Mouse (Mus musculus) heart, postnatal 36 days (tissue): ENCODE results near the gene Map3k14. TPM values are rescaled to one million over a fixed set of nuclear protein-coding genes. Genes with fewer than 3 reads are reported as not detected.
"Not testable (repeated sequence)": the region's sequence is repeated elsewhere in the genome, so short reads cannot be mapped to it uniquely, and the experiment has no call there.

Experiments
- DNase-seq, 2 experiments: peaks; one replicate each; pipeline ENCODE4 v3.0.0; 2021 to 2022
- intact Hi-C: fragments of 180-260 bp; cut with DNase I; formaldehyde crosslinking; loops from one replicate; pipeline ENCODE4 v1.15.1; 2025
- total RNA-seq, 2 experiments: library from RNA; stranded (reverse); gene quantifications; 2 replicates each; pipeline ENCODE4 v1.2.3; 2021

The Map3k14 gene
- total RNA-seq, 2 experiments from 2014 or later, result 3.3 to 3.8 TPM

DNA sequence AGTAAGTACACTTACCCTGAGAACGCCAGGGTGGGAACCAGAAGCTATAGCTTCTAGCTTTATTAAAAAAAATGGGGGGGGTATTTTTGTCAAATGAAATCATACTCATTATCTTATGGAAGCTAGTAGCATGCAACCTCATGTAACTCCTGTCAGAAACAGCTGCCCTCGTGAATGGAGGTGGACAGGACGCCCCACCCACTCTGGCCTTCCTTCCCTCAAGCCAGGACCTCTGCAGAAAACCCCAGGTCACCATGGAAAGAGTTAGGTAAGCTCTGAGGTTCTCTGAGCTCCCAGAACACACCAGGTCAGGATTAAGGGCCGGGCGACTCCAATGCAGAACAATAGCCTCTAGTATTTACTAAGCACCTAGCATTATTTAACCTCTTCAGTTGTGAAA, 18.4 kb downstream of the Map3k14 start:
- DNase-seq, result no peak
- intact Hi-C loops, result no loop called here

DNA sequence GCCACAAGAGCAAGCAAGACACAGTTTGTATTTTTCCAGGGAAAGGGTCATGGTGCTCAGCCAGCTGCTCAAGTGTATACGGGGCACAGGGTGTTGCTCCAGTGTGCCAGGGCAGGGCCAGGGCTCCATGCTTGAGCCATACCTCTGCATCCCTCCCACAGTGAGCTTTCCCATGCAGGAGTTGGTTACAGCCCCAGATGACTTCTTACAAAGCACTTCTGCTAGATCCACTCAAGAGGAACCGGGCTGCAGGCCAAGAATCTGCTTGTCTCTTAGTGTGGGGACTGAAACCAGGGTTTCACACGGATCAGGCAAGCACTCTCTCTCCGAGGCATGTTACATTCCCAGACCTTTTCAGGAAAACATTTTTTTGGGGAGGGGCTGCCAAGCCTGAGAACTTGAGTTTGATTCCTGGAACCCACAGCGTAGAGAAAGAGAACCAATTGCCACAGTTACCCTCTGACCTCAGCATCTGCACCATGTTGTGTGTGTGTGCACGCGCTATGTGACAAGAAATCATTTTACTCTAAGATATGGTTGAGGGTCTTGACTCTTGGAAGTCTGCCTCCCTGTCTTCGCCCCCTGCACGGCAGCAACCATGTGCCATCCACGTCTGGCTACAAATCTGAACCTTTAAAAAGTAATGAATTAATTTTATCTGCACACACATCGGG, 19.6 kb downstream of the Map3k14 start:
- peak; percentile 81 for DNase-seq
- intact Hi-C loops, result loop anchor here (2.0 kb wide), 1 partner anchor 19 kb away; the partner anchor contains the start of gene Map3k14

DNA sequence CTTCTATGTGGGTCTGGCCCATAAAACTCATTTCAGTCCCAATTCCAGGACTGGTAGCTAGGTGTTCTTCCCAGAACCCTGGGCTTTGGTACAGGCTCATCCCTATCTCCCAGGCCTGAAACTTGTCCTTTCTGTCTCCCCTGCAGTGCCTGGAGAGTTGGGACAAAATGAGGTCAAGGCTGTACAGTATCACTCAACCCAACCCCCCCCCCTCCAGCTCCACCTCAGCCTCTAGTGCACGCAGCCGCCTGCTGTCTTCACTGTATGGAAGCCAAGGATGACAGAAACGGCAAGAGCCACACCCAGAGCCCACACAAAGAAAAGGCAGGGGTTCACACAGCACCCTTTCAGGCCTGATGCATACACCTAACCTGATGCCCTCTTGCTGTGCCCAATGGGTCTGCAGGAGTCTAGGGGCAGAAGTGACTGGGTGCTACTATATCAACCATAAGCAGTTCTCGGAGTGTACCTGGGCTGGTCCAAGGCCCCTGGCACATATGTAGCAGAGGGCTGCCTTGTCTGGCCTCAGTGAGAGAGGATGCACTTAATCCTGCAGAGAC, 20.5 kb downstream of the Map3k14 start:
- no peak for DNase-seq
- intact Hi-C loops, result loop anchor here (2.0 kb wide), 1 partner anchor 20 kb away; the partner anchor contains the start of gene Map3k14

DNA sequence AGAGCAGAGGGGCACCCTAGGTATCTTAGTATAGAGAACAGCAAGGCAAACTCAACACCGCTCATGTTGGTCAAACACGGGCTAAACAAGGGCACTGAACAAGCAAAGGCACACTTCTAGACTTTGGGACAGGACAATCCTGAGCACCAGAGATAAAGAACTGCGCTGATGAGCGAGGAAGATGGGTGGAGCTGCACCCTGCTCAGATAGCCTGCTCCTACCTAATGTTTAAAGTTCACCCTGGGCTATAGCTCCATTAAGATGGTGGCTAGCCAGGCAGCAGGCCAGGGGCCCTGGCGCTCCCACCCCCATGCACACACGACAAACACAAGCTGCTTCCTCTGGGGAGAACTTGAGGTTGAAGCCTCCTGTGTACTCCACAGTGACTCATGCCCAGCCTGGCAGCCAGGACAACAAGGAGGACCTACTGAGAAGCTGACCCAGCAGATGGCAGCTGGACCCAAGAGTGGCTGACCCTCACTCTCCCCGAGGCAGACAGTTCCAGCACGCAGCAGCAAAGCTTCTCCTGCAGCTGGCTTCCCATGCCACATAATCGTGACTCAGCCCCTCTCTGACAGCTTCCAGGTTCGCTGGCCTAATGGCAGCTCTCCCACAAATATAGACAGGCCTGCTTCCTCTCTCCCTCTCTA, 21.1 kb downstream of the Map3k14 start:
- intact Hi-C loops, result loop anchor here (2.0 kb wide), 1 partner anchor 21 kb away; the partner anchor contains the start of gene Map3k14
- DNase-seq, result peak; percentile 57 to 62

DNA sequence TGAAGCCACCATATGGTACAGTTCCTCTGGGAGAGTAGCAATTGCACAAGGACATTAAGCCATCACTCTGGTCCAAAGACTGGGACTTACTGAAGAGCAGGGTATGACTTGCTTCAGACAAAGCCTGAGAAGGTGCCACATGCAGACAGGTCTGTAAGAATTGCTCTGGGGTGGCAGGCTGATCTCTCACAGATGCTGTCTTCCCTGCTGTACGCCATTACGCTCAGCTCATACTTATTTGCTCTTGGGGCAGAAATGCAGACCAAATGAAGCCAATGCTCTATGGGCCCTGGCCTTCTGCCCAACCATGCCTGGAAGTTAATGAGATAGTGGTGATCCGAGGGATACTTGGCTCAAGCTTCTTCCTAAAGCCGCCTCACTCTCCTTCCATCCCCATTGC, 22.4 kb downstream of the Map3k14 start:
- DNase-seq, result no peak
- intact Hi-C loops, result no loop called here

DNA sequence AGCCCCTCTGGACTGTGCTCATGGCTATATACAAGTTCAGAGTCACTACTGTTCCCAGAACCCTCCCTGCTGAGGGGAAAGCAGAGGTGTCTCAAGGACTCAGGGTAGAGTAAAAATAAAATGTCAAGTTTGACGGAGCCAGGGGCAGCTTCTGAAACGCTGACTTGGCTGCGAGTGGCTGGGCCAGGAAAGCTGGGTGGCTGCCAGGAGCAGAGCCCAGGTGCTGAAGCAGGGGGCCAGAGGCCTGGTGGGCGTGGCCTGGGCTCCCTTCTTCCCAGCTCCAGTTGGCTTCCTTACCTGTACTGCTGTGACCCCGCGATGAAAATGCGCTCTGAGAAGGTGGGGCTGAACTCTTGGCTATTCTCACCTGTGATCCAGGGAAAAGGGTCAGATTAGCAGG, 26.5 kb downstream of the Map3k14 start:
- intact Hi-C loops, result no loop called here
- no peak for DNase-seq

DNA sequence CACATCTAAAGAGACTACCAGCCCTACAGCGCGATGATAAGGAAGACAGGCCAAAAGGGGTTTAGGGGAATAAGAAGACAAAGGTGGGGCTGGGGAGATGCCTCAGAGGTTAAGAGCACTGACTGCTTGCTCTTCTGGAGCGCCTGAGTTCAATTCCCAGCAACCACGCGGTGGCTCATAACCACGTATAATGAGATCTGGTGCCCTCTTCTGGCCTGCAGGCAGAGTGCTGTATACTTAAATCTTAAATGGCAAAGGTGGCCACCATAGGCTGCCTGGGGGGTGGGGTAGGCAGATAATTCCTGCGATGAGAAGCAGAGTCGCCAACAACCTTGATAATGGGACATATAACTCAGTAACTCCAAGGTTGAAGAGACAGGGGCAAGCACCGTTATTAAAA, 29.5 kb downstream of the Map3k14 start:
- intact Hi-C loops, result no loop called here
- DNase-seq, result no peak

DNA sequence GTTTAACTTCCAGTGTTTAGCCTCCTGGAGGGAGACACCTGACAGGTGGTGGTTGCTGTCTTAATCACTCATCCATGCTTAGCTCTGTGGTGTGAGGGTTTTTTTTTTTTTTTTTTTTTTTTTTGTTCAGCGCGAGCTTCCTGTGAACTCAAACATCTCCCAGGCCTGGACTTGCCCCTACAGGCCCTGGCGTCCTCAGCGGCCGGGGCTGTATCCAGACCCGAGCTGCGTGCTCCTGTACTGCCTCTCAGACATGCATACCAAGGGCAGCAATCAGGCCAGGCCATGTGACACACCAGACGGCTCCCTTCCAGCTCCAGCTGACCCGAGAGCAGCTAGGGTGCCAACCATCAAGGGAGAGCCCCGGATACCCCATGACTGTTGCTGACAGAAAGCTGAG, 30.4 kb downstream of the Map3k14 start:
- intact Hi-C loops, result no loop called here
- DNase-seq, result no peak

DNA sequence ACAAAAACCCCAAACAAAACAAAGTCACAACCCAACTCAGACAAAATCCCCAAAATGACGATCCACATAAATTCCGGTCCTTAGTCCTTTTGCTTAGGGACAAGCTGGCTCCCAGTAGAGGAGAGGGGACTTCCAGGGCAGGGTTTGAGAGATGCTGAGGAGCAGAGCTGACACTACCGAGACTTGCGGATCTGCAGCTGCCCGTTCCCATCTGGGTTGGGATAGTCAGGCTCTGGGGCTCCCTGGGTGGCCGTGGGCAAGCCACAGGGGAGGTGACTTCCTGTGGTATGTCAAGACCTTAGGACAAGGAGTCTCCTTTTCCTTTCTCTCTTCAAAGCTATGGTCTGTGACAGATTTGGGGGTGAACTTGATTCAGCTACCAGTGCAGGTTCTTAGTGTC, 30.8 kb downstream of the Map3k14 start:
- intact Hi-C loops, result no loop called here
- no peak for DNase-seq

DNA sequence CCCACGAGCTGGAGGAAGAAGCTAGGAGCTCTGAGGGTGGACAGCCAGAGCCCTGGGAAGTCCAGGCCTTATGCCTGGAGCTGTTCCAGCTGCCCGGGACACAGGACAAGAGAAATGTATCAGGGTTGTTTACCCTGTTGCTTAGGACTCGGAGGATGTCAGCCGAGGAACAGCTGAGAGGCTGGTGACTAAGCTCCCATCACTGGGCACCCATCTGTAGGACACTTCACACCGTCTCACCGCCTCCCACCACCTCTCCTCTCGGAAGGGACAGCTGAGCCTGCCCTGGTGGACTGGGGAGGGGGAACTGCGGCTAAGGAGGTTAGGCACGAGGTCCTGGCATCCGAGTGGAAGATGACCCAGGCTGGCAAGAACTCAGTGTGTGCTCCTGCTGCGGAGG, 31.6 kb downstream of the Map3k14 start:
- no peak for DNase-seq
- intact Hi-C loops, result no loop called here

DNA sequence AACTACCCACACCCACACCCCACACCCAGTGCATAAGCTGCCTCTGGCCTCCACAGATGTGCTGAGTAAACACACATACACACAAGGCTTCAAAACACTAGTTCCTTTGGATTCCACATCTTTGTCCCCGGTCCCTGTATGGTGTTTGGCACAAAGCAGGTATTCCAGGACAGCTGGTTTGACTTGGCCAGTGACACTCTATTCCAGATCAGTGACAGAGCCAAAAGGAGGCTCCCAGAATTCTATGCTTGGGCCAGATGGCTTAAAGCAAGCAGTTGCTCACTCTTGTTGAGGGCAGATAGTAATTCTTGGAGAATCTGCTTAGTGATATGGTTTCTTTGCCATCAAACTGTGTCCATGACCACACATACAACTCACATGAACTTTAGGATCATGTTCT, 32.8 kb downstream of the Map3k14 start:
- DNase-seq, result no peak
- intact Hi-C loops, result no loop called here

DNA sequence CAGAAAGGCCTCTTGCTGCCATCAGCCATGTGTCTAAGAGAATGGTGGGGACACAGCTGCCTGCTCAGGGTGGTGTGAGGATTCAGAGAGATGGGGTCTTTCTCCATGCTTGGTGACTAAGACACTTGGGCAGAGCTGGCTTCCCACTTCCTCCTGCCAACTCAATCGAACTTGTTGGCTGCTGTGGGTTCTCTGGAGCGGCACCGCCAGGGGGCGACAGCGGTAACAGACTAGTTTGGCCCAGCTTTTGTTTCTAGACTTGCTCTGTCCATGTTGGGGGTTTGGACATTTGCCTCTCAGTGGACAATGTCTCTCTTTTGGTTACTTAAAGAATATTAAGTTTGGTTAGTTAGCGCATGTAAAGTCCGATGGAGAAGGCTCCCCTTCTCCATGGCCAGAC, 34.3 kb downstream of the Map3k14 start:
- intact Hi-C loops, result loop anchor here (1.0 to 2.0 kb wide), 3 partner anchors 39 to 92 kb away; no protein-coding TSS in a partner anchor
- peak; percentile 84 to 92 for DNase-seq

DNA sequence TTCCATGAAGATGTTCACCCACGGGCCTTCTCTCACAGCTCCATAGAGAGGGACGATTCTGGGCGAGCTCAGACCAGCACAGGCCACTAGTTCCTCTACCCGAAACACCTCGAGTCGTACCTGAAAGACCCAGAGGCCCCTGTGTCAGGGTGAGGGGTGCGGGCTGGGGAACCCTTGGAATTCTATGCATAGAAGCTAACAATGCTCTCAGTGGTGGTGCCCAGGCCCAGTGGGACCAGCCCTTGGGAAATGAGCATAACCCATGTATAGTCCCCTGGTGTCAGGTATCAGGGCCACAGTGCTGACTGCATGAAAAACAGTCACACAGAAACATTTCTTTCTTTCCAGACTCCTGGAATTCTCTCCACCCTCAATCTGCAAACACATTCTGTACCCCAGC, 35.9 kb downstream of the Map3k14 start:
- DNase-seq, result no peak
- intact Hi-C loops, result no loop called here

DNA sequence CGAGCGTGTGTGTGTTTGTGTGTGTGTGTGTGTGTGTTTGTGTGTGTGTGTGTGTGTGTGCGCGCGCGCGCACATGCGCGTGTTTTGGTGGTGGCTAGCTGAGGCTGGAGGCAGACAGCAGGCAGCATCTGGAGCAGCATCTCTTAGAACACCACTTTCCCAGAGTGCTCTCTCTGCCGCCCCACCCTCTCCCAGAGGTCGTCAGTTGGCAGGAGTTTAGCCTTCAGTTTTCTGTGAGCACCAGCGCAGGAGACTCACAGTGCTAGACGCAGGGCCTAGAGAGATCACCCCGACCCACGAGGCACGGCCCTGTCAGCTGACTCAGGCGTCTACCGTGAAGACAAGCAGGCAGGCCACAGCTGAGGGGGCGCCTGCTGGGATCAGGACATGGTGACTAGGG, 36.6 kb downstream of the Map3k14 start:
- DNase-seq, result peak in 1 of 2 experiments; percentile 43
- intact Hi-C loops, result no loop called here

DNA sequence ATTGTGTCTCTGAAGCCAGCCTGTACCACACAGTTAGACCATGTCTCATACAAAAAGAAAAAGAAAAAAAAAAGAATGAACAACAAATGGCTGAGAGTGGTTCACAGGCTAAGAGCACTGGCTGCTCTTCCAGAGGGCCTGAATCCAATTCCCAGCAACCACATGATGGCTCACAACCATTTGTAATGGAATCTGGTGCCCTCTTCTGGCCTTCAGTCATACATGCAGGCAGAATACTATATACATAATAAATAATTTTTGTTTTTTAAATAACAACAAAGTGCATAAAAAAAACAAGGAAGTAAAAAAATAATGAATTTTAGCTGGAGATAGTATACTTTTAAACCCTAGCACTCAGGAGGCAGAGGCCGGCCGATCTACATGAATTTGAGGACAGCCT, 37.7 kb downstream of the Map3k14 start:
- no peak for DNase-seq
- intact Hi-C loops, result loop anchor here (5.0 kb wide), 1 partner anchor 42 kb away; no protein-coding TSS in a partner anchor

DNA sequence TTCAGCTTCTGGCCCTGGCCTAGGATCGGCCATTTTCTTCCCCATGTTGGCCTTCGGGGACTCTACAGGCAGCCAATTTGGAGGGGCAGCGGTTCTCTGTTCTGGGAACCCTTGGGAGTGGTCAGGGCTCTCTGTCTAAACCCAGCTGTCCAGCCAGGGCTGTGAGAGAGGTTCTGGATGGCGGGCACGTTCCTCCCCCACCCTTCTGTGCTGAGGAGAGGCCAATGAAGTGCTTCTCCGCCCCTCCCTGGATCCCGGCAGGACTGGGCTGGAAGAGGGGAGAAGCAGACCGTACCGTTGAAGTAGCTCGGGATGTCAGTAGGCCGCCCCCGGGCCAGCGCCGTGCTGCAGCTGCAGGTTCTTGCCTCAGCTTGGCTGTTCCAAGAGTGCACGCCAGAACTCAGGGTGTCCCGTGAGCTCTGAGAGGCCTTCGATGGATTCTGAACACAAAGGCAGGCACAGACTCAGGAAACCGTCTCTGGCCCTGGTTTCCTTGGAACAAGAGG, 43.3 kb downstream of the Map3k14 start:
- peak; percentile 47 to 52 for DNase-seq
- intact Hi-C loops, result no loop called here

DNA sequence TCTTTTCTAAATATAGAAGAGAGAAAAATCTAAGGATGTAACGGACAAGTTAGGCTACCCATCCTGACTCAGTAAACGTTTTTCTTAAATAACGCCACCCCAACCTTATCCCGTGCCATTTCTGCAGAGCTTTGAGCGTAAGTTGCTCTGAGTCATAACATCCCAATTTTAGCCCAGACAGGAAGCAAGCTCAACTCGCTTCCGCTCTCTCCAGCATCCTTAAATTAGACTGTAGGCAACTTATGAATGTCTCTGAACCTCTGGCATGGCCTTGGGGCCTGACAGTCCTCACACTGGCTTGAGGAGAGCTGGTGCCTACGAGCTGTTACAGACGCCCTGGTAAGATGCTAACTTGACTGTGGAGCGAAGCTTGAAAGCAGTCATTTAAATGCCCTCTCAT, 43.8 kb downstream of the Map3k14 start:
- peak in 1 of 2 experiments; percentile 49 for DNase-seq

DNA sequence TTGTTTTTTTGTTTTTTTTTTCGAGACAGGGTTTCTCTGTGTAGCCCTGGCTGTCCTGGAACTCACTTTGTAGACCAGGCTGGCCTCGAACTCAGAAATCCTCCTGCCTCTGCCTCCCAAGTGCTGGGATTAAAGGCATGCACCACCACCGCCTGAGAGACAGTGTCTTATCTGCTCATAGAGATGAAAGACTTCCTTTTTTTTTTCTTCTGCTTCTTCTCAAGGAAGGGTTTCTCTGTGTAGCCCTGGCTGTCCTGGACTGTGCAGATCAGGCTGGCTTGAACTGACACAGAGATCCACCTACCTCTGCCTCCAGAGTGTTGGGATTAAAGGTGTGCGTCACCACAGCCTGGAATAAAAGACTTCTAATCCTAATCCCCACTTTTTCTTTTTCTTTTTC, 44.6 kb downstream of the Map3k14 start:
- DNase-seq, intact Hi-C loops: not testable (repeated sequence)

More for the DNA sequence above, 43.8 kb downstream of the Map3k14 start:
- intact Hi-C loops, result no loop called here

DNA sequence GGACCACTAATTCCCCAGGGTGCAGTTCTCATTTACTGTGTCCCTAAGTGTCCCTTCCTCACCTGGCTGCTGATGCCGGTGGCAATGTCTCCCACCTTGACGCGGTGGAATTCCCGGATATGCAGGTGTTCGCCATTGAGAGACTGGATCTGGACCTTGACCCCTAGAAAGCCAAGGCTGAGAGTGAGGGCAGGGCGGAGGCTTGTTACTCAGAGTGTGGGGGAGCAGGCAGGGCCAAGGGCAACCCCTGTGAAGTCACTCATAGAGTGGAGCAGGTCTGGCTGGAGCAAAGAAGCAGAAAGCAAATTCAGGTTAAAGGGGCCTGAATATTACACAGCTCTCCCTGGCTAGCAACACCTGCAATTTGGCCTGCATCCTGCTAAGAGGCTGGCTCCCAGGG, 45.8 kb downstream of the Map3k14 start:
- intact Hi-C loops, result no loop called here

DNA sequence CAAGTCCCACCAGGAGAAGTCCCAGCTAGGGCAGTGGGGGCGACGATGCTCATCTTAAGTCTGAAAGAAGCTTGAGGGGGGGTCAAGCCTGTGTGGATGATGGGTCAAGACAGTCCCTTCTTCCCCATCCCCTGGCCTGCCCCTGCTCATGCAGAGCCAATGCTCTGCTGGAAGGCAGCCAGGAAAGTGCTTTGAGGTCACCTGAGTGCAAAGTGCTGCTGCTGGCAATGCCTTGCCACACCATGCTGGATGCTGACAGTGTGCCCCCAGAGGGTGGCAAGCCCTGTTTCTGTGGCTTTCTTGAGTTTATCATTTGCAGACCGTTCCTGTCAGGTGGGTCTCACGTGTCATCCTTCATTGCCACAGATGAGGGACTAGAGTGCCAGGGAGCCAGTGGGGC, 47.3 kb downstream of the Map3k14 start:
- intact Hi-C loops, result no loop called here
- DNase-seq, result no peak

More for the DNA sequence above, 45.8 kb downstream of the Map3k14 start:
- no peak for DNase-seq

DNA sequence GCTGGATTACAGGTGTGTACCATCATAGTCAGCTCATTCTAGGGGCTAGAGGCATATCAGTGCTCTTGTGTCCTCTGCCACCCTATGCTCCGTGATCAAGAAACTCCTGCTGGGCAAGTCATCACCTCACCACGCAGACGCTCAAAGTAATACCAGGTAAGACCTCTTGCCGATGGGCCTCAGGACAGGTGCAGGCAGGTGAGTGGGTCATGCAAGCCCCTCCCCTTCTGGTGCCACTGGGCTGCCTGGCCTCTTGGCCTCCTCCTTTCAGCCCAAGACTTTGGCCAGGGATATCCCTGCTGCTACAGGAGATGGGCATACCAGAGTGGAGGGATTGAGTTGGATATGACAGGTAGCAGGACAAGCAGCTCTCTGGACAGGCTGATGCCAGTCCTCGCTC, 48.0 kb downstream of the Map3k14 start:
- intact Hi-C loops, result no loop called here
- no peak for DNase-seq

DNA sequence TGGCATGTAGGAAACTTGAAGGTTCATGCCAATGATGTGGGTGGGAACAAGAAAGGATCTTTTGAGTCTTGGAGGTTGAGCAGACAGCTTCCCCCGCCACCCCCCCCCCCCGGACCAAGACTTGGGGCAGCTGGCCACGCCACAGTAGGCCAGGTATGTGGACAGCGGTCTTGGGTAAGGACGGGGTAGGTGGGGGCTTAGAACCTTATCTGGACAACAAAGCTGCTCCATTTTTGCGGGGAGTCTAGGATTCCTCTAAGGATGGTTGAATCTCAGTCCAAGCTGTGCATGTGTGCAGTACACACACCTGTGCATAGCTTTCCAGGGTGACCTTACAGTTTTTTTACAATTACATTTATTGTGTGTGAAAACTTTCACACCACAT, 48.8 kb downstream of the Map3k14 start:
- intact Hi-C loops, result no loop called here
- DNase-seq, result no peak
